Mouse (Mus musculus) kidney, postnatal 14 days (tissue): Measurements from ENCODE around the gene Zfp598.

Experiments
- DNase-seq: peaks from one replicate; pipeline ENCODE4 v3.0.0; 2022; ENCODE audit warnings: mixed read lengths

Gene Zfp598

GRCm38 (mm10) chr17:24669545-24670245, at the start of gene Zfp598:
Gene Zfp598 (plus strand): TSS chr17:24669687.
- peak; percentile 98 for DNase-seq

- DNase-seq: no peak
Observed at GRCm38 (mm10) chr17:24625472-24625871, 44.0 kb upstream of the Zfp598 start.

- DNase-seq: peak; percentile 71
Observed at GRCm38 (mm10) chr17:24628646-24629045, 40.8 kb upstream of the Zfp598 start.

GRCm38 (mm10) chr17:24630072-24630471, 39.4 kb upstream of the Zfp598 start:
- DNase-seq: no peak

GRCm38 (mm10) chr17:24632167-24632812, 37.2 kb upstream of the Zfp598 start, which contains the start of the genes Tsc2 and Nthl1:
Gene Tsc2 (minus strand): TSS chr17:24632630.
Gene Nthl1 (plus strand): TSS chr17:24632680.
- peak; percentile 91 for DNase-seq

GRCm38 (mm10) chr17:24632813-24633449, 36.6 kb upstream of the Zfp598 start:
- peak; percentile 83 for DNase-seq

- DNase-seq: no peak
Observed at GRCm38 (mm10) chr17:24633831-24634230, 35.7 kb upstream of the Zfp598 start.

GRCm38 (mm10) chr17:24635024-24635423, 34.5 kb upstream of the Zfp598 start:
- peak; percentile 62 for DNase-seq

GRCm38 (mm10) chr17:24635694-24636093, 33.8 kb upstream of the Zfp598 start:
- DNase-seq: no peak

- no peak for DNase-seq
Observed at GRCm38 (mm10) chr17:24636781-24637481, 32.6 kb upstream of the Zfp598 start.

GRCm38 (mm10) chr17:24638214-24638613, 31.3 kb upstream of the Zfp598 start:
- no peak for DNase-seq

- DNase-seq: peak; percentile 88
Observed at GRCm38 (mm10) chr17:24638840-24639239, 30.6 kb upstream of the Zfp598 start.

- no peak for DNase-seq
Observed at GRCm38 (mm10) chr17:24639571-24639988, 29.9 kb upstream of the Zfp598 start.

GRCm38 (mm10) chr17:24640119-24640518, 29.4 kb upstream of the Zfp598 start:
- no peak for DNase-seq

- no peak for DNase-seq
Observed at GRCm38 (mm10) chr17:24640581-24640980, 28.9 kb upstream of the Zfp598 start.

GRCm38 (mm10) chr17:24641944-24642343, 27.5 kb upstream of the Zfp598 start:
- DNase-seq: no peak

- DNase-seq: no peak
Observed at GRCm38 (mm10) chr17:24642791-24643343, 26.6 kb upstream of the Zfp598 start.

- DNase-seq: peak; percentile 69
Observed at GRCm38 (mm10) chr17:24644030-24644715, 25.3 kb upstream of the Zfp598 start.

- peak; percentile 76 for DNase-seq
Observed at GRCm38 (mm10) chr17:24644875-24645721, 24.4 kb upstream of the Zfp598 start.

GRCm38 (mm10) chr17:24645916-24646315, 23.6 kb upstream of the Zfp598 start:
- DNase-seq: peak; percentile 74

GRCm38 (mm10) chr17:24646381-24646780, 23.1 kb upstream of the Zfp598 start:
- no peak for DNase-seq
